Mouse (Mus musculus): Measurements from ENCODE around the gene Prss22. TPM values are rescaled to one million over a fixed set of nuclear protein-coding genes. Genes with fewer than 3 reads are reported as not detected.

Prss22 gene
- polyA plus RNA-seq, 1 experiment from 2014 or later, result 0.15 TPM

DNA sequence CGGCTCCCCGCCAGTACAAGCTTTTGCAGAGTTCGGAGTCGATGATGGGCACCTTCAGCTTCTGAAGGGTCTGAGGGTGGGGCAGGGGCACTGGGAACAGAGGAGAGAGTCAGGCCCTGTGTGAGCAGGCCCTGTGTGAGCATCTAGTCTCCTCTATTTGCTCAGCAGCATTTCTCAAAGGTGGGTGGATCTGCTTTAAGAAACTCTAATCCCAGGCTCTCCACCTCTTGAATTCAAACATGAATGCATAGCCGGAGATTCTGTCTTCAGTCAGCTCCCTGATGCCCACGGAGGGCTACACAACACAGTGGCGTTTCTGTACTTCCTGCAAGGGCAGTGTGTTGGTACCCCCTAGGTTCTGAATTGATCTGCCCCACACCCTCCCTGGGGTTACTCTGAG is 3.2 kb downstream of the Prss22 start:
- Histone ChIP-seq H3K4me1 (peaks cover 11% of the 10 kb centered on the region), H3K4me2 (no peak overlapping the region), H3K36me3 (no peaks in the 10 kb centered on the region), H3K9ac (no peak overlapping the region), H3K27me3 (replicated peaks) (peaks cover 53% of the 10 kb centered on the region), H3K4me3 (no peak overlapping the region), H3K9me3 (no peaks in the 10 kb centered on the region), H3K27ac (replicated peaks) (no peak overlapping the region)
- ATAC-seq (ENCODE audit: extremely low read depth, insufficient number of reproducible peaks, low FRiP score, low TSS enrichment), result no peak
- WGBS, result 64% methylated on average over 7 of the region's 7 CpGs

DNA sequence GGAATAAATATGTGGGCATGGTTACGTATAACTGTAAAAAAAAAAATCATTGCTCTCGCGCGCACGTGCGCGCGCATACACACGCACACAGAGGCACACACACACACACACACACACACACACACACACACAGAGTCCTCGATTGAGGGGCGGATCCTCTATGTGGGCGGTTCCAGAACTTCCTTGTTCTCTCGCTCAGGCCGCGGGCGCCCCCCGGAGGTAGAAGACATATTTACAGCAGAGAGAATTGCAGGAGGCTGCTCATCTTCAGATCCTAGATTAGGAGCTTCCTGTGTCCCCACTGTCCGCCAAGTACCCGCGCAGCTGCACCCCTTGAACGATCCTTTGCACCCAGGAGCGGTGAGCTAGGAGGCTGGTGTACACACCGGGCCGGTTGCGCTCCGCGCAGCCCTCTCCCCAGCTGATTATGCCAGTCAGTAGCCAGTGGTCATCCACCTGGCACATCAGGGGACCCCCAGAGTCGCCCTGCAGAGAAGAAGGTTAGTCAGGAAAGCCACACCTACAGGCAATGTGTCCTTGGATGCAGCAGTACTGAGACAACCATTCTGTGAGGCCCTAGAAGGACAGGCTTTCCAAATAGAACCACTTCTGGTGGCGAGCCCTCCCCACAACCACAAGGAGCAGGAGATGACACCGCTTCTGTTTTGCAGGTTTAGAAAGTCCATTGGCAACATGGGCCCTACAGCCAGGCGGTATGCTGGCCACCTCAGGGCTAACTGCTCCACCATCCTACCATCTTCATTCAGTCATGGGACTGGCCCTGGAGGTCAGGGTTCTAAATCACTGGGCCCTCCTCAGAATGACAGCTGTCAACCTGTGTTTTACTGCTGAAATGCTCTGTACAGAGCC is 4.1 kb downstream of the Prss22 start:
- peak overlapping the region; percentile 65 for H3K4me2 ChIP-seq
- peak overlapping the region; percentile 51 for H3K9ac ChIP-seq
- no peaks in the 10 kb centered on the region for H3K9me3 ChIP-seq
- peaks cover 53% of the 10 kb centered on the region for H3K27me3 ChIP-seq (replicated peaks)
- H3K27ac ChIP-seq (replicated peaks), result no peak overlapping the region
- peak; percentile 13; the same call in 1 of the 2 replicates for ATAC-seq (ENCODE audit: extremely low read depth, insufficient number of reproducible peaks, low FRiP score, low TSS enrichment)
- H3K4me1 ChIP-seq, result peaks cover 8% of the 10 kb centered on the region
- WGBS, result 11% methylated on average over 31 of the region's 31 CpGs
- peak overlapping the region; percentile 24 for H3K4me3 ChIP-seq
- no peaks in the 10 kb centered on the region for H3K36me3 ChIP-seq

DNA sequence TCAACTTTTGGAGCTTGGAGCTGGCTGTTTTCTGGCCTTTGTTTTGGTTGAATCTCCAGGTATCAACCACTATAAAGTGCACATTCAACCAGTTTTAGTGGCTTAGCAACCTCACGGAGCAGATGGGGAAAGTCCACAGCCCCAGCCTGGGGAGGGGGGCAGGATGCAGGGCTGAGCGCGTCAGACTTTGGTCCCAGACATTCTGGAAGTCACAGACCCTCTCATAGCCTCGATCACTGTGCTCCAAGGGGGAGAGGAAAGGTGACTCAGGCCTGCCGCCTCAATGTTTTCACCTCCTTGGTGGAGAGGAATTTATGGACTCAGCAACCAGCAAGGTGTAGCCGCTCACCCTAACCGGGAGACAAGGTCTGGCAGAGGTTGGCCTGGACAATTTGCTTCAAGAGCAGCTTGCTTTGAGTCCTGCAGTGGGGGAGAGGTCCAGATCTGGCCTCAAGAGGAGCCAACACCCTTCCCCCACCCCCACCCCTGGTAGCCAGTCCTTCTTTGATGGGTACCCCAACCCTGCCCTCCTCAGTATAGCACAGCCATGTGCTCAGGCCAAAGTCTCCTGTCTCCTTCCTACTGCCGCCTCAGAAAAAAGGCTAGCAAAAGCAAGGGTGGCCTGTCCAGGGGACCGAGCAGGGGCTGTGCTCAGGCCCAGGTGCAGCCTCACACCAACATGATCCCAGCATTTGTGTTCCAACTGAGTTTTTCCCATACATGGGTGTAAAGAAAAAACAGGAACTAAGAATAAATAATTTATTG is 4.9 kb downstream of the Prss22 start:
- 61% methylated on average over 9 of the region's 9 CpGs for WGBS
- H3K36me3 ChIP-seq, result no peaks in the 10 kb centered on the region
- H3K9ac ChIP-seq, result peak overlapping the region; percentile 50; the same call in 1 of the 2 replicates
- H3K4me1 ChIP-seq, result peaks cover 8% of the 10 kb centered on the region
- H3K27me3 ChIP-seq (replicated peaks), result peaks cover 53% of the 10 kb centered on the region
- peak overlapping the region; percentile 65 for H3K4me2 ChIP-seq
- ATAC-seq (ENCODE audit: extremely low read depth, insufficient number of reproducible peaks, low FRiP score, low TSS enrichment), result no peak
- H3K9me3 ChIP-seq, result no peaks in the 10 kb centered on the region
- peak overlapping the region; percentile 24 for H3K4me3 ChIP-seq
- H3K27ac ChIP-seq (replicated peaks), result no peak overlapping the region

DNA sequence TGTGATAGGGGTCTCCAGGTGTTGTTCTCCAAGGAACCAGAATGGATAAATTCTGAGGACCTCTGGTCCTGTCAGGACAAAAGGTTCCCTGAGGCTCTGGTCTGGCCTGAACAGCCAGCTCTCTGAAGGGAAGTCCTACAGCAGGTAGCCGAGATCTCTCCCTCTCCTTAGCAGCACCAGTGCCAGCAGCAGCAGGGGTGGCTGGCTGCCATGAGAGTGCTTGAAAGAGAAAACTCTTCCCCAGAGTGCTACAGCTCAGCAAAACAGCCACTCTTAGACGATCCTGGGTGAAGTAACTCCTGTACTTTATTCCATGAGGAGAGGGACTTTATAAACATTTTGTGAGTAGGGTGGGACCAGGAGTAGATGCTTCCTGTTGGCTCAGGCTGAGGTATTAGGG is 8.1 kb downstream of the Prss22 start:
- Histone ChIP-seq H3K4me2 (no peak overlapping the region), H3K36me3 (no peaks in the 10 kb centered on the region), H3K9ac (no peak overlapping the region), H3K27me3 (replicated peaks) (peaks cover 39% of the 10 kb centered on the region), H3K27ac (replicated peaks) (no peak overlapping the region), H3K4me3 (no peak overlapping the region), H3K4me1 (peaks cover 8% of the 10 kb centered on the region), H3K9me3 (no peaks in the 10 kb centered on the region)
- 37% methylated on average over 2 of the region's 2 CpGs for WGBS
- ATAC-seq (ENCODE audit: extremely low read depth, insufficient number of reproducible peaks, low FRiP score, low TSS enrichment), result no peak

DNA sequence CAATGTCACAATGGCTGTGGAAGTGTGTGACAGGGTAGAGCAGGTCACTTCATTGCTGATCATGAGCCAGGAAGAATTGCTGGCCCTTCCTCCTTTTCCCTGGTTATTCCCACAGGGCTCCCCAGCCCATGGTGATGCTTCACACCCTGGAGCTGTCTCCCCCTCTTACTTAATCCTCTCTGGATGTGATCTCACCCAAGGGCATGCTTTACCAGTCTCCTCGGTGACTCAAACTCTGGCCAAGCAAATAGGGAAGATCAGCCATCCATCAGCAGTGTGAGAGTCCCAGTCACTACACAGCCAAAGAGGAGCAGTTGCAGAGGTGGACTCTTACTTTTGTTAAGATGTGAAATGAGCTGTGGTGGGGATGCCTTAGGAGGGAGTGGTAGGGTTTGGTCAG is 12.9 kb downstream of the Prss22 start:
- H3K4me2 ChIP-seq, result no peak overlapping the region
- no peaks in the 10 kb centered on the region for H3K9me3 ChIP-seq
- H3K4me1 ChIP-seq, result no peaks in the 10 kb centered on the region
- no peak overlapping the region for H3K9ac ChIP-seq
- H3K4me3 ChIP-seq, result no peak overlapping the region
- no peak for ATAC-seq (ENCODE audit: extremely low read depth, insufficient number of reproducible peaks, low FRiP score, low TSS enrichment)
- H3K27ac ChIP-seq (replicated peaks), result no peak overlapping the region
- WGBS, result 71% methylated on average over 1 of the region's 1 CpGs
- H3K27me3 ChIP-seq (replicated peaks), result peaks cover 25% of the 10 kb centered on the region
- no peaks in the 10 kb centered on the region for H3K36me3 ChIP-seq

DNA sequence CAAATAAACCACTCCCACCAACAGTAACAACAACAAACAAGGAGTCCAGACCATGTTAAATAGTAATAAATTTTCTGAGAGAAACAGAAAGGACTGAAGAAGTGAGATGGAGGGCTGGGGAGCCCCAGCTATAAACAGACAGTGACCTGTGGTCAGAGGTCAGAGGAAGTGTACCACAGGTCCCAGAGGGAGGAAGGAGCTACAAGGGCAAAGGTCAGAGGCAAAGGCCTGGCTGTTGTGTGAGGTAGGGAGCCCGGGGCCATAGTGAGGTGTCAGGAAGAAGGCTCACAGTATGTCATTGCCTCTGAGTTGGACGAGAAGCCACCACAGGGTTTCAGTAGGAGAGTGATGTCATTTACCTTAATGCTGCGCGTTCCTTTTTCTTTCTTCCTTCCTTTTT is 15.0 kb downstream of the Prss22 start:
- Histone ChIP-seq H3K27me3 (replicated peaks) (peaks cover 12% of the 10 kb centered on the region), H3K9ac (no peak overlapping the region), H3K4me1 (no peaks in the 10 kb centered on the region), H3K27ac (replicated peaks) (no peak overlapping the region), H3K36me3 (no peaks in the 10 kb centered on the region), H3K9me3 (no peaks in the 10 kb centered on the region), H3K4me3 (no peak overlapping the region), H3K4me2 (no peak overlapping the region)
- no peak for ATAC-seq (ENCODE audit: extremely low read depth, insufficient number of reproducible peaks, low FRiP score, low TSS enrichment)
- WGBS, result 56% methylated on average over 4 of the region's 4 CpGs

DNA sequence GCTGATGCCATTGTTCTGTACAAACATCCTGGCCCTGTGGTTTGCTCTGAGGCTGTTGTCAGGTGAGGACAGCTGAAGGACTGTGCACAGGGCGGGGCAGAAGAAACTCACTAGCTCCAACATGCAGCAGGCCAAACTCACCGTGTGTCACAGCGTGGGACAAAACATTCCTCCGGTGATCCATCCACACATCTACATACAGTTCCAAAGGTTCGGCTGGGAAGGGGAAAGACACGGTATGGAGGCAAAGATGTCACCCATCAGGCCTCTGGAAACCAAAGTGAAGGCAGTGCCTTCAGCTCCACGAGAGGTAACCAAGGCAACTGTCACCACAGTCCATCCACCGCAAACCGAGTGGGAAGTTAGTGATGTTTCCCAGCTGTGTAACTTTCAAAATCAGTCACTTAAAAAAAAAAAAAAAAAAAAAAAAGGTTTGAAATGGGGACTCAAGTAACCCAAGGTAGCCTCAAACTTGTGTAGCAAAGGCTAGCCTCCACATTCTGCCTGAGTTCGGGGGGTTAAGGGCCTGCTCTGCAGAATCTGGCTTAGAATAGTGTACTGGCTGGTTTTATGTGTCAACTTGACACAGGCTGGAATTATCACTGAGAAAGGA is 17.5 kb downstream of the Prss22 start, which contains the start of gene Prss30:
Prss30 (minus strand) TSS at position 270 of the 613 bp plus-strand sequence.
- H3K4me2 ChIP-seq, result no peak within 1 kb of the TSS
- H3K9ac ChIP-seq, result no peak within 1 kb of the TSS
- WGBS, result 63% methylated on average over 10 of the region's 10 CpGs
- no peaks in the 10 kb centered on the region for H3K36me3 ChIP-seq
- H3K27ac ChIP-seq (replicated peaks), result no peak within 1 kb of the TSS
- H3K4me3 ChIP-seq, result no peak within 1 kb of the TSS
- no peaks in the 10 kb centered on the region for H3K9me3 ChIP-seq
- H3K27me3 ChIP-seq (replicated peaks), result no peaks in the 10 kb centered on the region; the same call in 1 of the 2 replicates
- no peaks in the 10 kb centered on the region for H3K4me1 ChIP-seq
- ATAC-seq (ENCODE audit: extremely low read depth, insufficient number of reproducible peaks, low FRiP score, low TSS enrichment), result no peak

DNA sequence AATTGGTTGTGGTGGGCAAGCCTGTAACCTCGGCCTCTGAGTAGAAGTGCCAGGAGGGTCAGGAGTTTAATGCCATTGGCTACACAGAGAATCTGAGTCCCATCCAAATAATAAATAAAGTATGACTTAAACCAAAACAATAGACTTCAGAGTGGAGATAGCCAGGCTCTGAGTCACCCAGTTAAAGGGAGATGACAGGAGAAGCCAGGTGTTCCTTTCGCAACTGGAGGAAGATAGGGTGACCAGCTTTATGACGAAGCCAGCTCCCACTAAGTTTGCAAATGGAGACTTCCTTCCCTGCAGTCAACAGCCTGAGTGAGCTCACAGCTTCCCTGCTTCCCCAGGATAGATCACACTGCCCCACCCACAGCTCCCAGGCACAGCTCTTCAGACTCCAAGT is 18.4 kb downstream of the Prss22 start:
- Histone ChIP-seq H3K4me2 (no peak overlapping the region), H3K4me1 (no peaks in the 10 kb centered on the region), H3K9me3 (no peaks in the 10 kb centered on the region), H3K9ac (no peak overlapping the region), H3K36me3 (no peaks in the 10 kb centered on the region), H3K27me3 (replicated peaks) (no peaks in the 10 kb centered on the region), H3K27ac (replicated peaks) (no peak overlapping the region), H3K4me3 (no peak overlapping the region)
- WGBS, result 56% methylated on average over 3 of the region's 3 CpGs
- no peak for ATAC-seq (ENCODE audit: extremely low read depth, insufficient number of reproducible peaks, low FRiP score, low TSS enrichment)

DNA sequence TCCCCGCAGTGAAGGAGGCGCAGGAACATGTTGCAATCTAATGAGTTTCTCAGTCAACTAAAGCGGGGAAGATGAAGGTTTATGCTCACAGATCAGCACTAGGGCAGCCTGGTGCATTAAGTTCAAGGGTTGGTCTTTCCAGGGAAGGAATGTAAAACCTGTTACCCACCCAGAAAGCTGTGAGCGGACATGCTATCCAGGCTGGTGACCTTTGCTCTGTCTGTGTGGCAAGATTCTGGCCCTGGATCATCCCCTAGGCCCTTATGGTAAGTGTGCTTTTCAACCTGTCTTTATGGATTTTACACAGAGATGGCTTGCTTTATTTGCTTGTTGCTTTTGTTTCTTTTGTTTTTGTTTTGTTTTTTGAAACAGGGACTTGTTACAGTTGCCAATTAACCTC is 21.2 kb downstream of the Prss22 start:
- H3K4me2 ChIP-seq, result no peak overlapping the region
- WGBS, result 82% methylated on average over 4 of the region's 4 CpGs
- H3K4me3 ChIP-seq, result no peak overlapping the region
- no peaks in the 10 kb centered on the region for H3K9me3 ChIP-seq
- no peak overlapping the region for H3K9ac ChIP-seq
- H3K27me3 ChIP-seq (replicated peaks), result no peaks in the 10 kb centered on the region
- no peaks in the 10 kb centered on the region for H3K36me3 ChIP-seq
- H3K27ac ChIP-seq (replicated peaks), result no peak overlapping the region
- no peaks in the 10 kb centered on the region for H3K4me1 ChIP-seq
- no peak for ATAC-seq (ENCODE audit: extremely low read depth, insufficient number of reproducible peaks, low FRiP score, low TSS enrichment)

DNA sequence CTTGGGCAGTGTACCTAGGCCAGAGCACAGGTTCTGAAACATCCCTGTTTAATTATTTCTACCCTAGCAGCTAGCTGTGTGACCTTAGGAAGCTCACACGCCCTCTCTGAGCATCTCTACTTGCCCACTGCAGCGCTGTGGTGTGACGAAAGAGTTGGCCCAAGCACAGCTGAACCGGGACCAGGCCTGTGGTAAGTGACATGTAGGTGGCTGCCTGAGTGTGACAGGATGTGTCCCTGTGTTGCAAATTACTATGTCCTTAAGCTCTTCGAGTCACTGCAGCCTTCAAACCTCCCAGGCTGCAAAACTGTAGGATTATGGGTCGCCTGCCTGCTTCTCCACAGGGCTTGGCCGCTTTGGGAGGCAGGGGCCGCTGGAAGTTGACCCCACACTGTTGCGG is 26.6 kb downstream of the Prss22 start:
- ATAC-seq (ENCODE audit: extremely low read depth, insufficient number of reproducible peaks, low FRiP score, low TSS enrichment), result no peak
- WGBS, result 72% methylated on average over 9 of the region's 9 CpGs

DNA sequence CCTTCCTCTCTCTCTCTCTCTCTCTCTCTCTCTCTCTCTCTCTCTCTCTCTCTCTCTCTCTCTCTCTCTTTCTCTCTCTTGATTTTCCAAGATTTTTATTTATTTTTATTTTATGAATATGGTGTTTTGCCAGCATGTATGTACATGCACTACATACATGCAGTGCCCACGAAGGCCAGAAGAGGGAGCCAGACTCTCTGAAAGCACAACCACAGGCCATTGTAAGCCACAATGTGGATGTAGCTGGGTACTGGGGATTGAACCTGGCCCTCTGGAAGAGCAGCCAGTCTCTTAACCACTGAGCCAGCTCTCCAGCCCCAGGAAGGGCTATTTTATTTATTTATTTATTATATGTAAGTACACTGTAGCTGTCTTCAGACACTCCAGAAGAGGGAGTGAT is 28.7 kb downstream of the Prss22 start:
- Histone ChIP-seq H3K27me3 (replicated peaks) (no peaks in the 10 kb centered on the region; the same call in 1 of the 2 replicates), H3K4me1 (no peaks in the 10 kb centered on the region), H3K9ac (no peak overlapping the region), H3K36me3 (no peaks in the 10 kb centered on the region), H3K4me3 (no peak overlapping the region), H3K9me3 (no peaks in the 10 kb centered on the region), H3K4me2 (no peak overlapping the region), H3K27ac (replicated peaks) (no peak overlapping the region)
- 4% methylated on average over 1 of the region's 1 CpGs for WGBS
- no peak for ATAC-seq (ENCODE audit: extremely low read depth, insufficient number of reproducible peaks, low FRiP score, low TSS enrichment)

More for the DNA sequence above, 26.6 kb downstream of the Prss22 start:
- H3K27ac ChIP-seq (replicated peaks), result no peak overlapping the region
- no peak overlapping the region for H3K4me2 ChIP-seq
- no peaks in the 10 kb centered on the region for H3K4me1 ChIP-seq
- H3K9me3 ChIP-seq, result no peaks in the 10 kb centered on the region
- no peak overlapping the region for H3K9ac ChIP-seq
- H3K27me3 ChIP-seq (replicated peaks), result no peaks in the 10 kb centered on the region; the same call in 1 of the 2 replicates
- H3K36me3 ChIP-seq, result no peaks in the 10 kb centered on the region
- H3K4me3 ChIP-seq, result no peak overlapping the region
